Mouse (Mus musculus): ENCODE data around the gene Ppp1r12b. TPM values are rescaled to one million over a fixed set of nuclear protein-coding genes. Genes with fewer than 3 reads are reported as not detected.

The Ppp1r12b gene
- polyA plus RNA-seq, 1 experiment from 2014 or later, result 21.2 TPM

DNA sequence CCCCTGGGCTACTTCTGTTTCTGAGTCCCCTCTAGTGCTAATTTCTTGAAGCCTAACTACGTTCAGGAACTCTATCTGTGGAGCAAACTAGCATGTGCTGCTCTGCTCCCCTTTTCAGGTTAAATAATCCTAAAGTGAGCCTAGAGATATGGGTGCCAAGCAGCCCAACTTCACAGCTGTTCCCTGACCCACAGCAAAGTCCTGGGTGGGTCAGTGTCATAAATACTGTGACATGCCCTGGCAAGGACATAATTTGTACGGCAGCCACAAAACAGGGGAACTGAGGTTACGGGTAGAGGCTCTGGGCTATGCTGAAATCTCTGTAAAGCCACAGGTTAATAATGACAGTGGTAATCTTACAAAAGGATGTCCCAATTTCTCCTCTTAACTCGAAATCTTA is 40.3 kb downstream of the Ppp1r12b start:
- ATAC-seq (ENCODE audit: low read depth), result no peak
- H3K9me3 ChIP-seq (ENCODE audit: control insufficient read depth, low read length), result no peaks in the 10 kb centered on the region
- H3K4me2 ChIP-seq (ENCODE audit: low read depth, low read length), result no peak overlapping the region
- H3K9ac ChIP-seq (replicated peaks; ENCODE audit: low read depth, low read length), result no peak overlapping the region
- no peaks in the 10 kb centered on the region for H3K36me3 ChIP-seq (ENCODE audit: control insufficient read depth, insufficient read depth, low read length)
- no peak overlapping the region for H3K4me3 ChIP-seq (ENCODE audit: low read depth, low read length)
- no peaks in the 10 kb centered on the region for H3K4me1 ChIP-seq (ENCODE audit: control insufficient read depth, insufficient read depth, low read length)
- H3K27me3 ChIP-seq (ENCODE audit: control insufficient read depth, insufficient read depth, low read length), result no peaks in the 10 kb centered on the region
- no peak overlapping the region for H3K27ac ChIP-seq (ENCODE audit: low read depth, low read length)
- WGBS, result 85% methylated on average over 4 of the region's 4 CpGs

DNA sequence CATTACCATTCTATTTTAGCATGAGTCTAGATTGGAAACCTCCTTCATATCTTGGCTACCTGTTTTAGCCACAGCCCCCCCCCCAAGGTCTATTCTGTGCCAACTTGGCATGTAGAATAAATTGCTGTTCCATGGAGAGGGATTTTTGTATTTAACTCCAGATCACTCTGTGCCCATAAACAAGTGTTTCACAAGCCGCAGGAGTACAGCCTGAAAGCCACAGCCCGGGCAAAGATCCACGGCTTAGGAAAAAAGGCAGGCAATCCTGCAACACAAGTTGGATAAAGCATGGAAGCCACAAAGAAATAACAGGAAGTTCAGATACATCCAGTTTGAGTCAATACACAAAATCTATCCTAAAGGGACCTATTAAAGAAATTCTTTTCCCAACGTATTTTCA is 42.2 kb downstream of the Ppp1r12b start:
- WGBS, result 78% methylated on average over 4 of the region's 4 CpGs

DNA sequence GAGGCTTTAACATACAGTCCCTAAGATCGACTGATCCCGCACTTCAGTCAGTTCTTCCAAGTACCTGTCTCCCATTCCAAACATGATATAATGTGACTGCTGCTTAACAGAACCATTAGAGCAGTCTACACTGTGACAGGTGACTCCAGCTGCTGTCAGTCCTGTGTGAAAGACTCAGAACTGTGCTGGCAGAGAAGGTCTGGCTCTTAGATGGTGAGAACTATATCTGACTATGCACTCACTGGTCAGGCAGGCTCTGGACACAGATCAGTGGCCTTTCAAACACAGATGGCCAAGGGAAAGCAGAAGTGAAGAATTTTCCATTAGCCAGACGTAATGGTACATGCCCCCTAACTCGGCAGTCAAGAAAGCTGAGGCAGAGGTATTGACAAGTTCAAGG is 43.9 kb downstream of the Ppp1r12b start:
- H3K36me3 ChIP-seq (ENCODE audit: control insufficient read depth, insufficient read depth, low read length), result no peaks in the 10 kb centered on the region
- whole genome bisulfite sequencing, result 89% methylated on average over 4 of the region's 4 CpGs
- H3K27me3 ChIP-seq (ENCODE audit: control insufficient read depth, insufficient read depth, low read length), result no peaks in the 10 kb centered on the region
- ATAC-seq (ENCODE audit: low read depth), result no peak
- H3K9ac ChIP-seq (replicated peaks; ENCODE audit: low read depth, low read length), result no peak overlapping the region
- H3K4me3 ChIP-seq (ENCODE audit: low read depth, low read length), result no peak overlapping the region
- H3K27ac ChIP-seq (ENCODE audit: low read depth, low read length), result no peak overlapping the region
- no peak overlapping the region for H3K4me2 ChIP-seq (ENCODE audit: low read depth, low read length)
- no peaks in the 10 kb centered on the region for H3K4me1 ChIP-seq (ENCODE audit: control insufficient read depth, insufficient read depth, low read length)
- no peaks in the 10 kb centered on the region for H3K9me3 ChIP-seq (ENCODE audit: control insufficient read depth, low read length)

More for the DNA sequence above, 42.2 kb downstream of the Ppp1r12b start:
- no peak overlapping the region for H3K4me2 ChIP-seq (ENCODE audit: low read depth, low read length)
- H3K27me3 ChIP-seq (ENCODE audit: control insufficient read depth, insufficient read depth, low read length), result no peaks in the 10 kb centered on the region
- H3K4me3 ChIP-seq (ENCODE audit: low read depth, low read length), result no peak overlapping the region
- no peaks in the 10 kb centered on the region for H3K4me1 ChIP-seq (ENCODE audit: control insufficient read depth, insufficient read depth, low read length)
- H3K9ac ChIP-seq (replicated peaks; ENCODE audit: low read depth, low read length), result no peak overlapping the region
- H3K36me3 ChIP-seq (ENCODE audit: control insufficient read depth, insufficient read depth, low read length), result no peaks in the 10 kb centered on the region
- no peaks in the 10 kb centered on the region for H3K9me3 ChIP-seq (ENCODE audit: control insufficient read depth, low read length)
- H3K27ac ChIP-seq (ENCODE audit: low read depth, low read length), result no peak overlapping the region
- no peak for ATAC-seq (ENCODE audit: low read depth)

DNA sequence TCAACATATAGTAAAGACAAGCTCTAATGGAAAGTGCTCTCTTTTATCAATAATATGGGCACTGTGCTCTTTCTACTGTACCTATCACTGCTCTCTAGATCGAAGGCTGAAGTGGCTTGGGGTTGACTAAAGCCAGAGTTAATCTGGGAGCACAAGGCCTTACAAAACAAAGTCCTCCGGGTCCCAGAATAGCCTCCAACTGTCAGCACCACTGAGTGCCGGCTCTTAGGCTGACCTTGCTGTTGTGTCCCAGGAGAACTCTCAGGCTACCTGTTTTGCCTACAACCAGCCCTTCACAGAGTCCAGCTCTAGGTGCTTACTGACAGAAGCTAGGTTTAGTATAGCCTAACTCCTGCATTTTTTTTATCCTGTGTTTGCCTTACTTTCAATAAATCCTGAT is 45.7 kb downstream of the Ppp1r12b start:
- H3K4me3 ChIP-seq (ENCODE audit: low read depth, low read length), result no peak overlapping the region

DNA sequence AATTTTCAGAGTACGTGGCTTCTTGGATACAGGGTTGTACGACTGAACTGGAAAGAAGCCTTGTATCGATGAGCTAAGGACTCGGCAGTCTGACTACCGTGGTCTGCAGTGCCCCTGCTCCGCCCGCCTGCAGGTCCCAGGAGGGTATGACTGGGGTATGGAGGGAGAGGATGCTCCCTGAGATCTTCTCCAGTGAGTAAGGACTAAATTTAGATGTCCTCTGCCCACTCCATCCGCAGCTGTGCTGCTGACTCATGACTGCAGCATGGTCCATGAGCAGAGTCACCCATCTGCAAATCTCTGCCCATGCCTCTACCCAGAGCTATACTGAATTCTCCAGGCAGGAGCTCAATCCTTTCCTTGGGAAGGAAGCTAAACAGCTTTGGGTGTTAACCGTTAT is 46.3 kb downstream of the Ppp1r12b start:
- H3K4me2 ChIP-seq (ENCODE audit: low read depth, low read length), result no peak overlapping the region
- ATAC-seq (ENCODE audit: low read depth), result no peak
- WGBS, result 87% methylated on average over 9 of the region's 9 CpGs
- no peaks in the 10 kb centered on the region for H3K27me3 ChIP-seq (ENCODE audit: control insufficient read depth, insufficient read depth, low read length)
- no peak overlapping the region for H3K27ac ChIP-seq (ENCODE audit: low read depth, low read length)
- H3K36me3 ChIP-seq (ENCODE audit: control insufficient read depth, insufficient read depth, low read length), result no peaks in the 10 kb centered on the region
- no peak overlapping the region for H3K4me3 ChIP-seq (ENCODE audit: low read depth, low read length)
- no peak overlapping the region for H3K9ac ChIP-seq (replicated peaks; ENCODE audit: low read depth, low read length)
- H3K4me1 ChIP-seq (ENCODE audit: control insufficient read depth, insufficient read depth, low read length), result no peaks in the 10 kb centered on the region
- no peaks in the 10 kb centered on the region for H3K9me3 ChIP-seq (ENCODE audit: control insufficient read depth, low read length)

More for the DNA sequence above, 45.7 kb downstream of the Ppp1r12b start:
- Histone ChIP-seq H3K27me3 (ENCODE audit: control insufficient read depth, insufficient read depth, low read length) (no peaks in the 10 kb centered on the region), H3K9me3 (ENCODE audit: control insufficient read depth, low read length) (no peaks in the 10 kb centered on the region), H3K4me2 (ENCODE audit: low read depth, low read length) (no peak overlapping the region), H3K27ac (ENCODE audit: low read depth, low read length) (no peak overlapping the region), H3K9ac (replicated peaks; ENCODE audit: low read depth, low read length) (no peak overlapping the region), H3K4me1 (ENCODE audit: control insufficient read depth, insufficient read depth, low read length) (no peaks in the 10 kb centered on the region), H3K36me3 (ENCODE audit: control insufficient read depth, insufficient read depth, low read length) (no peaks in the 10 kb centered on the region)
- 47% methylated on average over 3 of the region's 3 CpGs for WGBS
- ATAC-seq (ENCODE audit: low read depth), result no peak

DNA sequence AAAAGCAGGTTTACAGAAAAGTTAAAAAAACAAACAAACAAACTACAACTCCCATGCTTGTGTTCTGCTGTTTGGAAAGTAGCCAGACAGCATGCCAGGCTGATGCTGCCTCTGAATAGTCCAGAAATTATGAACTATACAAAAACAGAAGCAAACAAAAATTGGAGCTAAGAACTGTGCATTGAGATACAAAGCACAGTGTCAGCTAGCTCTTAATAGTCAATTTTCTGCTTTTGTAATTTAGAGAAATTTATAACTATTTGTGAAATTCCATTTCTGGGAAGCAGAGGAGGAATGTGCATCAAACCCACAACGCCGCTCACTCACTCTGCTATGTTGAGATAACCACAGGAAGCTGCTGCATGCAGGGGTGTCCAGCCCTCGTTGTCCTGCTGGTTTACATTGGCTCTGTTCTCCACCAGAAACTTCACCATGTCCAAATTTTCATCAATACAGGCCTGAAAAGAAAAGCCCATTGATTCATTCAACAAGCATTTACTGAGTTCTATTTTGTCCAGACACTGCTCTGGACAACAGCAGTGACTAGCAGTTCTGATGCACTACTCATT is 53.6 kb downstream of the Ppp1r12b start:
- Histone ChIP-seq H3K4me3 (ENCODE audit: low read depth, low read length) (no peak overlapping the region), H3K36me3 (ENCODE audit: control insufficient read depth, insufficient read depth, low read length) (no peaks in the 10 kb centered on the region), H3K9me3 (ENCODE audit: control insufficient read depth, low read length) (no peaks in the 10 kb centered on the region), H3K9ac (replicated peaks; ENCODE audit: low read depth, low read length) (no peak overlapping the region), H3K4me2 (ENCODE audit: low read depth, low read length) (no peak overlapping the region), H3K4me1 (ENCODE audit: control insufficient read depth, insufficient read depth, low read length) (no peaks in the 10 kb centered on the region), H3K27me3 (ENCODE audit: control insufficient read depth, insufficient read depth, low read length) (no peaks in the 10 kb centered on the region), H3K27ac (ENCODE audit: low read depth, low read length) (no peak overlapping the region)
- WGBS, result 72% methylated on average over 3 of the region's 3 CpGs
- no peak for ATAC-seq (ENCODE audit: low read depth)

DNA sequence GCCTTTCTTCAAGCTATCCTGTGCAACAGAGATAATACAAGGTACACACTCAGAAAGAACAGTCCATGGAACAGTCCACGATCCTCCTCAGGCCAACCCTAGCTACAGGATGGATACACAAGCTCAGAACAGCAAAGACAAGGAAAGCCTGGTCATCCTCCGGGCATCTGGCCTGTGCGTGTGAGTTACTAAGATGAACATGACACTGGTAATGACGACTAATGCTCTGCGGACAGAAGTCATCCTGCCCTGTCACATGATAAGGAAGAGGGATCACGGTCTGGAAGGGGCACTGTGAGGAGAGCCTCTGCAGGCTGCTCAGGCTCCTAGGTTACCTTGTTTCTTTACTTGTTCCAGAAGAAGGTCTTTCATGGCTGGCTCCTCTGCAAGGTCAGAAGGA is 59.7 kb downstream of the Ppp1r12b start:
- Histone ChIP-seq H3K4me2 (ENCODE audit: low read depth, low read length) (no peak overlapping the region), H3K9me3 (ENCODE audit: control insufficient read depth, low read length) (no peaks in the 10 kb centered on the region), H3K4me3 (ENCODE audit: low read depth, low read length) (no peak overlapping the region), H3K36me3 (ENCODE audit: control insufficient read depth, insufficient read depth, low read length) (peaks cover 11% of the 10 kb centered on the region; the same call in 1 of the 2 replicates), H3K27me3 (ENCODE audit: control insufficient read depth, insufficient read depth, low read length) (no peaks in the 10 kb centered on the region), H3K4me1 (ENCODE audit: control insufficient read depth, insufficient read depth, low read length) (no peaks in the 10 kb centered on the region), H3K27ac (ENCODE audit: low read depth, low read length) (no peak overlapping the region), H3K9ac (replicated peaks; ENCODE audit: low read depth, low read length) (no peak overlapping the region)
- whole genome bisulfite sequencing, result 94% methylated on average over 6 of the region's 6 CpGs
- ATAC-seq (ENCODE audit: low read depth), result no peak

DNA sequence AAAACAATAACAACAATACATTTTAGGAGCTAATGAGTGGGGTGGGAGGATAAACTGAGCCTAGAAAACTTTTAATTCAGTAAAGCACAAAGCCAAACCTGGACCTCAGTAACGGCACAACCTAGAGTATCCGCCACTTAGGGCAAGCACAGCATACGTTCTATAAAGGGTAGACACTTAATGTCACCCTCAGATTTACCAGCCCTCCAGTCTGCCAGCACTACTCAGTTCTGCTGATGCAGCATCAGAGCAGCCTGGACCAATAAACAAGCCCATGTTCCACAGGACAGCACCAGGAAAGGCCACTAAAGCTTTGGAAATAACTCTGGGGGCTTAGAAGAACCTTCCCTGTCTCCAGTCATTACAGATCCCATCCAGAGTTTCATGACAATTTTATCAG is 60.9 kb downstream of the Ppp1r12b start:
- peaks cover 12% of the 10 kb centered on the region for H3K36me3 ChIP-seq (ENCODE audit: control insufficient read depth, insufficient read depth, low read length)
- WGBS, result 92% methylated on average over 3 of the region's 3 CpGs
- H3K4me2 ChIP-seq (ENCODE audit: low read depth, low read length), result no peak overlapping the region
- no peak overlapping the region for H3K4me3 ChIP-seq (ENCODE audit: low read depth, low read length)
- H3K9ac ChIP-seq (replicated peaks; ENCODE audit: low read depth, low read length), result no peak overlapping the region
- H3K27me3 ChIP-seq (ENCODE audit: control insufficient read depth, insufficient read depth, low read length), result no peaks in the 10 kb centered on the region
- H3K9me3 ChIP-seq (ENCODE audit: control insufficient read depth, low read length), result no peaks in the 10 kb centered on the region
- no peaks in the 10 kb centered on the region for H3K4me1 ChIP-seq (ENCODE audit: control insufficient read depth, insufficient read depth, low read length)
- no peak overlapping the region for H3K27ac ChIP-seq (ENCODE audit: low read depth, low read length)
- ATAC-seq (ENCODE audit: low read depth), result no peak

DNA sequence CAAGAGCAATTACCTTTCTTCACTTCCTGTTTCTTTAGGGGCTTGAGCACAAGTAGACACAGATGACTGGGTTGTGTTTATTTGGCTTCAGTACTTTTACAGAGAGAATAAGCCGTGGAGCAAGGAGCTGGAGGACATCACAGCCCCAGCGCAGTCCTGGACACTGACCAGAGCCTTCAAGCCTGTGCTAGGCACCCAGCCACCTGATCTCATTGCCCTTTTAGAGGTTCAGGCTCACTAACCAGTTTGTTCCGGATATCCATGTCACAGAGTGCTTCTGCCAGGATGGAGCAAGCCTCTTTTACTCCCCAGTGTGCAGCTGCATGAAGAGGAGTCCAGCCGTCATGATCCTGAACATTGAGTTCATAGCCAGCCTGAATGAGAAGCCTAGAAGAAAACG is 63.8 kb downstream of the Ppp1r12b start:
- 92% methylated on average over 5 of the region's 5 CpGs for WGBS
- Histone ChIP-seq H3K4me2 (ENCODE audit: low read depth, low read length) (no peak overlapping the region), H3K27me3 (ENCODE audit: control insufficient read depth, insufficient read depth, low read length) (no peaks in the 10 kb centered on the region), H3K4me3 (ENCODE audit: low read depth, low read length) (no peak overlapping the region), H3K36me3 (ENCODE audit: control insufficient read depth, insufficient read depth, low read length) (peaks cover 16% of the 10 kb centered on the region), H3K9me3 (ENCODE audit: control insufficient read depth, low read length) (no peaks in the 10 kb centered on the region), H3K27ac (ENCODE audit: low read depth, low read length) (no peak overlapping the region), H3K9ac (replicated peaks; ENCODE audit: low read depth, low read length) (no peak overlapping the region), H3K4me1 (ENCODE audit: control insufficient read depth, insufficient read depth, low read length) (no peaks in the 10 kb centered on the region)
- no peak for ATAC-seq (ENCODE audit: low read depth)
